Mouse (Mus musculus) gonadal fat pad, adult 2 months (tissue): ENCODE data around the gene Tmc8. TPM values are rescaled to one million over a fixed set of nuclear protein-coding genes. Genes with fewer than 3 reads are reported as not detected.
"Not testable (repeated sequence)": the region's sequence is repeated elsewhere in the genome, so short reads cannot be mapped to it uniquely, and the experiment has no call there.

Experiments
- DNase-seq: peaks from one replicate; pipeline ENCODE4 v3.0.0-alpha.2; 2012; ENCODE audit warnings: low read depth
- polyA plus RNA-seq: library from polyadenylated mRNA; depleted of rRNA; stranded (reverse); fragments of >200 nt; gene quantifications from 2 replicates; pipeline ENCODE4 v1.2.3, GENCODE M21; 2012

Tmc8 gene
- polyA plus RNA-seq, 1 experiment: 5.8 TPM

GRCm38 (mm10) chr11:117796954-117797353, 15.1 kb downstream of the Tmc8 start:
- DNase-seq: no peak

GRCm38 (mm10) chr11:117797511-117798159, 15.8 kb downstream of the Tmc8 start, which contains the start of gene 6030468B19Rik:
Gene 6030468B19Rik, plus strand, starts transcription at chr11:117797660.
- DNase-seq: no peak

- no peak for DNase-seq
Measured at GRCm38 (mm10) chr11:117798160-117798541, 16.3 kb downstream of the Tmc8 start.

- no peak for DNase-seq
Measured at GRCm38 (mm10) chr11:117799174-117799573, 17.3 kb downstream of the Tmc8 start.

- no peak for DNase-seq
Measured at GRCm38 (mm10) chr11:117800038-117800437, 18.2 kb downstream of the Tmc8 start.

- DNase-seq: no peak
Measured at GRCm38 (mm10) chr11:117801650-117802049, 19.8 kb downstream of the Tmc8 start.

- no peak for DNase-seq
Measured at GRCm38 (mm10) chr11:117803166-117803688, 21.4 kb downstream of the Tmc8 start.

GRCm38 (mm10) chr11:117806781-117807180, 24.9 kb downstream of the Tmc8 start:
- DNase-seq: no peak

- no peak for DNase-seq
Measured at GRCm38 (mm10) chr11:117809407-117810311, 27.8 kb downstream of the Tmc8 start, which contains the start of the genes Gm20708 and Syngr2. Gene Gm20708, plus strand, starts transcription at chr11:117809668. Gene Syngr2, plus strand, starts transcription at chr11:117809668.

GRCm38 (mm10) chr11:117810401-117811046, 28.6 kb downstream of the Tmc8 start:
- DNase-seq: no peak

GRCm38 (mm10) chr11:117813867-117814266, 32.0 kb downstream of the Tmc8 start:
- no peak for DNase-seq

- DNase-seq: no peak
Measured at GRCm38 (mm10) chr11:117814704-117815366, 33.0 kb downstream of the Tmc8 start.

- not testable (repeated sequence) for DNase-seq
Measured at GRCm38 (mm10) chr11:117815850-117816249, 34.0 kb downstream of the Tmc8 start.

- no peak for DNase-seq
Measured at GRCm38 (mm10) chr11:117816389-117816996, 34.6 kb downstream of the Tmc8 start.

GRCm38 (mm10) chr11:117819095-117819494, 37.2 kb downstream of the Tmc8 start:
- DNase-seq: no peak

- DNase-seq: no peak
Measured at GRCm38 (mm10) chr11:117820173-117820572, 38.3 kb downstream of the Tmc8 start.

- DNase-seq: no peak
Measured at GRCm38 (mm10) chr11:117821868-117822267, 40.0 kb downstream of the Tmc8 start.

- no peak for DNase-seq
Measured at GRCm38 (mm10) chr11:117822728-117823241, 40.9 kb downstream of the Tmc8 start.

GRCm38 (mm10) chr11:117823411-117823810, 41.5 kb downstream of the Tmc8 start:
- no peak for DNase-seq

- DNase-seq: no peak
Measured at GRCm38 (mm10) chr11:117824060-117824969, 42.4 kb downstream of the Tmc8 start.
